Mouse (Mus musculus) hematopoietic stem cell, adult 5-6 weeks (primary cell): ENCODE results near the gene Mthfd1l. TPM values are rescaled to one million over a fixed set of nuclear protein-coding genes. Genes with fewer than 3 reads are reported as not detected.
"Not testable (repeated sequence)": the region's sequence is repeated elsewhere in the genome, so short reads cannot be mapped to it uniquely, and the experiment has no call there.

Source experiments
- ATAC-seq, 2 experiments: fragments of 125-278 bp in 1 of 2; replicated peaks in 1 of 2; 2 replicates each; pipeline ENCODE4 v1.8.0; 2016 to 2017; ENCODE audit warnings: inconsistent platforms in 2 of 2, mild to moderate bottlenecking in 2 of 2, moderate number of reproducible peaks in 2 of 2, low read depth in 1 of 2, moderate TSS enrichment in 1 of 2; ENCODE audit not compliant: low FRiP score in 2 of 2, poor library complexity in 2 of 2, severe bottlenecking in 2 of 2, insufficient read depth in 1 of 2, low TSS enrichment in 1 of 2
- total RNA-seq: library from RNA; stranded (forward); fragments of 172-1452, 232-1000 nt; gene quantifications from 2 replicates; pipeline ENCODE4 v1.2.3, GENCODE M21; 2017

Gene Mthfd1l
- total RNA-seq, 1 experiment from 2014 or later: 82.6 TPM

DNA sequence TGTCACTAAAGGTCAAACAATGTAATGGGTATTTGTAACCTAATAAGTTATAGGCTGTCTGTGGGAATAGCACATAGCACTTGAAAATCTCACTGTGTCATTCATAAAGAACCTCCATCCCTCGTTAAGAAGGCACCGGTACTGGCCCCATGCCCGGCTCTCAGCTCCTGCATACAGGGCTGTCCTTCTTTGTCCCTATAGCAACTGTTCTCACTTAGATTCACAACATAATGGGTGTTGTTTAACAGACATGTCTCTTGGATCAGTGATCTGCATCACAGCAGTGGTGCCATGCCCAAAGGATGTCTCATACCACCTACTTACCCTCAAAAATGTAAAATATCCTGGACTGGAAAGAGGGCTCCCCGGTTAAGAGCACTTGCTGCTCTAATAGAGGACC lies 90.6 kb downstream of the Mthfd1l start:
- no peak for ATAC-seq

GRCm38 (mm10) chr10:4065295-4066084 lies 92.6 kb downstream of the Mthfd1l start:
- peak in 1 of 2 experiments; percentile 48; a peak in 1 of 4 replicates for ATAC-seq

DNA sequence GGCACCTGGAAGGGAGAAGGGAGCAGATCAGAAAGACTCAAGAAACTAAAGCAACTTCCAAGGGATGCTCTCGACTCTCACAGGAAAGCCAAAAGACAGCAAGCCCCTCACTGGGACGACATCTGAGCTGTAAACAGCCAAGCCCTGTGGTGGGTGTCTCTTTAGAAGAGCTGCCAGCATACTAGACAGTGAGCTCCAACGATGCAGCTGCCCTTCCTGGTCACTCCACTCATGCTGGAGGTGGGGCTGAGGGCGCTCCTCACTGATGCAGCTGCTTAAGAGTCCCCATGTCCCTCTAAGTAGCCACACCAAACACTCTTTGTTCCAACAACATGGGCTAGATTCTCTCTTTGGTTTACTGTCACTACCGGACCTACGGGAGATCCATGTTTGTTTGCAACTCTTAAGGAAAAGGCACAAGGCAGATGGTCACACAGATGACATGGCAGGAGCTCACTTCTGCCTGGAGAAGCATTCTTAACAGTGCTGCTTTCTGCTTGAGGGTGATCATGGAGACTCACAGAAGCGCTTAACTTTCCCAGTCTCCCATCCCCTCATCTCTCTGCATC lies 96.4 kb downstream of the Mthfd1l start:
- no peak for ATAC-seq

DNA sequence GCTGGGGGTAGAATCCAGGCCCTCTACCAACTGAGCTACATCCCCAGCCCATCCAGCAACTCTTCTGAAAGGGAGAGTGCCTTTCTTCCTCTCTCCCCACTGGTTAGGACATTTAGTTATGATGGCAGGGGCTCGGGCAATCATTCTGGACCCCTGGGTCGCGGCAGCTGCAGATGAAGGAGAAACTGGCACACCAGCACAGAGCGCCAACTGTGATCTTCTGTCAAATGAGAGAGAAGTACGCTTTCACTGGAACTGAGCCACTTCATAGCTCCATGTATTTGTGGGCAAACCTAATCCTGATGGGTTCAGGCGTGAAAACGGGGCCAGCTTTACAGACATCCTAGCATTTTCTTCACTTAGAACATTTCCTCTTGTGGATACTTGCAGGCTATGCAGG lies 97.1 kb downstream of the Mthfd1l start:
- no peak for ATAC-seq

GRCm38 (mm10) chr10:4071069-4071844 lies 98.3 kb downstream of the Mthfd1l start:
- ATAC-seq: no peak

DNA sequence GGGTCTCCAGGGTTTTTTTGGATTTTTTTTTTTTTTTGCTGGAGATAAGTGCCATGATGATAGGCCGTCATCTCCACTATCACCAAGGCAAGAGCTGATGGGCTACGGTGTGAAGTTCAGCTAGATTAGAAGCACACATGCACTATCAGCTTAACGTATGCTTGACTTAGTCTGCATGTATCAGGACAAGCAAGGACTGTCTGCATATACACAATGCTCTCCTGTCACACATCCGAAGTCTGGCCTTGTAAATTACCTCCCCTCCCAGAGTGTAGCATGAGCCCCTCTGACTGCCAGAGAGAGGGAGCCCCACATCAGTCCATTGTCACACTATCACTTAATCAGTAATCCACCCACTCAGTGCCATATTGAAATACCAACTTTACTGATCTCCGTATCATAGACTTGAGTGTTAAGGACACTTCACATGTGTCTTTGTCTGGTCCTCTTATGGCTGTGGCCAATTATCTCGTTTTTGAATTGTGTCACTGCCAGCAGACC lies 99.0 kb downstream of the Mthfd1l start:
- ATAC-seq: no peak

- not testable (repeated sequence) for ATAC-seq
Measured at GRCm38 (mm10) chr10:4072491-4072890, 99.6 kb downstream of the Mthfd1l start.

DNA sequence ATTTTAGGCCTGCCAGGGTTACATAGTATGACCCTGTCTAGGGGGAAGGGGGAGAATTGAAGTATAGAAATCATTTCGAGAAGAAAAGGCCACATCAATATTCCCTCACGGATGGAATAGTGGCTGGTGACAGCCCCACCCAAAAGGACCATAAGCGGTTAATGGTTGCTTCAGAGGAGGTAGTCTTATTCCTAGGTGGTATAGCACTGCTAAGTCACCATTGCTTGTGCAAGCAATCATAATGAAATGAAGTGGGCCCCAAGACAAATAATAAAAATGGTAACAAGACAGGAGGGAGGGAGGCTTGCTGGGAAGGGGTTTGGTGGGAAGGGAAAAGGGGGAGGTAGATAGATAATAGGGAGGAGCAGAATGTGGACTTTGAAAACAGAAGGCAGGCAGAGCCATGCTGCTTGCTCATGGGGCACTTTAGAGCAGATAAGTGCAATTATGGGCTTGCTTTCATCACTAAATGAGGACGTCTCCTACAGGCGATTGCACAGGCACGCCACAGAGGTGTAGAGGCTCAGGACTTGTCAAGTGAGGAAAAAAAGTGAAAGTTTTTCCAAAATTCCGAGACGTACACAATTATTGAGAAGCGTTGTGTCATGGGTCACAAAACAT lies 105.4 kb downstream of the Mthfd1l start:
- ATAC-seq: no peak

- peak; percentile 41 to 61; a peak in 3 of 4 replicates for ATAC-seq
Measured at GRCm38 (mm10) chr10:4078979-4079630, 106.2 kb downstream of the Mthfd1l start.

- peak; percentile 73 to 85 for ATAC-seq
Measured at GRCm38 (mm10) chr10:4079643-4080244, 106.8 kb downstream of the Mthfd1l start.

GRCm38 (mm10) chr10:4083609-4084008 lies 110.7 kb downstream of the Mthfd1l start:
- ATAC-seq: no peak

DNA sequence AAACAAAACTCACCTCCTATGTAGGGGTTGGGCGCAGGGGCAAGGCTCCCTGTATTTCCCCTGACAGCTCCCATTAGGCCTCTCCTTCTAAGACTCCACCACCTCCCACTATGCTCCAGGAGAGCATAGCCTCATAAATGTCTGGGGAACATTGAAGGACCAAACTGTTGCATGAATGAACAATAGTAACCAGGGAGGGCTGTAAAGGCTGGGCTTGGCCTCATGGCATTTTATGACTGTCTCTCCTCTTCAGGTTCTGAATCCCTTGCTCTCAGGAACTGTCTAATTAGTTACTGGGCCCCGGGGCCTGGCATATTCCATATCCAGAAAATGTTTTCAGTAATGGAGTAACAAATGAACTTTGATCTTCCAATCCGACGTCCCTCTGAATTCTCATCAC lies 112.0 kb downstream of the Mthfd1l start:
- ATAC-seq: no peak

DNA sequence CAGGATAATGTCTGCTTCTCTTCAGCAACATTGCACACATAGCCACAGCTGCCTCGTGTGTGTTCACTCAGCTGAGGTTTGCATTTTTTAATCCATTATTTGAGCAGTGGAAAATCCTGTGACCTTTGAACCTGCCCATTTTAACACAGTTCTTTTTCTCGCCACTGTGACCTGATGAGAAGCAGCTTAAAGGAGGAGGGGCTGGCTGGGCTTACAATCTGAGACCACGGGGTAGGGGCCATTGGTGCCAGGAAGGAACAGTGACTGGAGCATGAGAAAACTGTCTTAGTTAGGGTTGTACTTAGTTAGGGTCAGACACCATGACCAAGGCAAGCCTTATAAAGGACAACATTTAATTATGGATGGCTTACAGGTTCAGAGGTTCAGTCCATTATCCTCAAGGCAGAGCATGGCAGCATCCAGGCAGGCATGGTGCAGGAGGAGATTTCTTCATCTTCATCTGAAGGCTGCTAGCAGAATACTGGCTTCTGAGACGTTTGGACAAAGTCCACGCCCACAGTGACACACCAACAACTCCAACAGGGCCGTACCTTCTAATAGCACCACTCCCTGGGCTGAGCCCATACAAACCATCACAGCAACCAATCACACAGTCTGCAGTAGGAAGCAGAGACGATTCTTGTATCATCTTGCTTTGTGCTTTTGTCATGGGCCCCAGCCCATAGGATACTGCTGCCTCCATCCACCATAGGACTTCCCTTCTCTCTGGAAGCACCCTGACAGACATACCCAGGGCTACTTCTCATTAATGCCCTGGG lies 112.6 kb downstream of the Mthfd1l start:
- ATAC-seq: no peak

GRCm38 (mm10) chr10:4087563-4087962 lies 114.6 kb downstream of the Mthfd1l start:
- ATAC-seq: no peak

DNA sequence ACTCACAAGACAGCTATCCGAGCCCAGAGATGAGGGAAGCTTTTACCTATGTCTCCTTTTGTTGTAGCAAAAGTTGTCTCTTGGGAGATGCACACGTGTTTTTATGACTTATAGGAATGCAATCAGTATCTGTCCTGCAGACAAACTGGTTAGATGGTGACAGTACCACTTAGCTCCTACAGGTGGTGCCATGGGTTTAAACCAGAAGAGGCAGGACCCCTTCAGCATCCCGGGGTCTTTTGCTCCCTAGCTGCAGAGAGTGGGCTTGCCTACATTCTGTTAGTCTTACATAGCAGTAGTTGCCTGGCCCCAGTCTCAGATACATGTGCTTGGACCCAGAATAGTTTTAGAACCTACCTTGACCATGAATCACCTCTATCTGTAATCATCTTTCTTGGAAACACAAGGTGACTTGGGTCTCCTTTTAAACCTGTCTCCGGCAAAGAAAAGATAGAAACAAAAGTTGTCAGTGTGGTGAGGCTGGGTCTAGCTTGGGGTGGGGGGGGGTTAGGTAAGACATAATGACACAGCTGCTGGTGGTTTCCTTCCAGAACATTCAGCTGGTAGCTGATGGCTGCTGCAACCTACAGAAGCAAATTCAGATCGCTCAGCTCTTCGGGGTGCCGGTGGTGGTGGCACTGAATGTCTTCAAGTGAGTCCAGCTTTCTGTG lies 116.0 kb downstream of the Mthfd1l start:
- ATAC-seq: no peak

DNA sequence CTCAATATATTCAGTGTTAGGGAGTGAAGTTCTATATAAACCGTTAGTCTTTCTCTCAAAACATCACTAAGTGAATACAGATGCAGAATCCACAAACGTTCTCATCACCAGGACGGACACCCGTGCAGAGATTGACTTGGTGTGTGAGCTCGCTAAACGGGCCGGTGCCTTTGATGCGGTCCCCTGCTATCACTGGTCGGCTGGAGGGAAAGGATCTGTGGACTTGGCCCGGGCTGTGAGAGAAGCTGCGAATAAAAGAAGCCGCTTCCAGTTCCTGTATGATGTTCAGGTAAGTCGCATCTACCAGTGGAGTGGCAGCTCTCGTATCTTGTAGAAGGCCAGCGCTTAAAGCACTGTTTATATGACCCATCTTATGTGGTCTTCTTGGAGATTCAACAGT lies 117.0 kb downstream of the Mthfd1l start:
- ATAC-seq: no peak
